Mouse (Mus musculus) intestine, postnatal 0 days (tissue): ENCODE results near the gene Dscam. TPM values are rescaled to one million over a fixed set of nuclear protein-coding genes. Genes with fewer than 3 reads are reported as not detected.

Experiments used
- ATAC-seq: fragments of 200-750 bp; cut with Nextera tagmentation; 2 replicates; pipeline ENCODE4 v1.8.0; 2017; ENCODE audit warnings: mild to moderate bottlenecking, moderate TSS enrichment, moderate library complexity
- H3K27ac ChIP-seq: fragments of 300-500 bp; sonication (generic); 2 replicates; pipeline ENCODE4 v1.5.1; 2014; ENCODE audit warnings: mild to moderate bottlenecking, low read depth, low read length, moderate library complexity
- H3K27me3 ChIP-seq: fragments of 300-500 bp; sonication (generic); replicated peaks from 2 replicates; pipeline ENCODE4 v1.6.1; 2014; ENCODE audit warnings: low read length, mixed read lengths; ENCODE audit not compliant: control insufficient read depth, insufficient read depth
- H3K36me3 ChIP-seq: fragments of 300-500 bp; sonication (generic); 2 replicates; pipeline ENCODE4 v1.6.1; 2014; ENCODE audit warnings: mild to moderate bottlenecking, moderate library complexity; ENCODE audit not compliant: control insufficient read depth, insufficient read depth
- H3K4me1 ChIP-seq: fragments of 300-500 bp; sonication (generic); replicated peaks from 2 replicates; pipeline ENCODE4 v1.6.1; 2014; ENCODE audit warnings: antibody characterized with exemption, low read length, mixed read lengths; ENCODE audit not compliant: control insufficient read depth, insufficient read depth
- H3K4me2 ChIP-seq: fragments of 300-500 bp; sonication (generic); replicated peaks from 2 replicates; pipeline ENCODE4 v1.6.1; 2014; ENCODE audit warnings: low read depth, mild to moderate bottlenecking, moderate library complexity
- H3K4me3 ChIP-seq: fragments of 300-500 bp; sonication (generic); 2 replicates; pipeline ENCODE4 v1.5.1; 2014; ENCODE audit warnings: low read depth, low read length
- H3K9ac ChIP-seq: fragments of 300-500 bp; sonication (generic); 2 replicates; pipeline ENCODE4 v1.6.1; 2014; ENCODE audit warnings: mild to moderate bottlenecking, low read depth, low read length
- H3K9me3 ChIP-seq: fragments of 300-500 bp; sonication (generic); 2 replicates; pipeline ENCODE4 v1.6.1; 2016; ENCODE audit warnings: mixed run types; ENCODE audit not compliant: control insufficient read depth
- CTCF ChIP-seq: sonication (generic); IDR thresholded peaks from 2 replicates; pipeline ENCODE4 v1.5.1; 2016; ENCODE audit warnings: low read depth, mild to moderate bottlenecking, control low read depth, antibody characterized with exemption, moderate library complexity
- WGBS: fragments of 180-500 bp; shearing (Covaris S2); extraction: QIAGEN DNeasy Blood & Tissue Kit; methylation state at CpG from one replicate; pipeline ENCODE4 v1.1.7; 2014; 5-methylcytosine and 5-hydroxymethylcytosine counted together
- polyA plus RNA-seq: library from polyadenylated mRNA; unstranded; fragments of >200 nt; fragmentation: Nextera tagmentation; extraction: Ambion mirVana; gene quantifications from 2 replicates; pipeline ENCODE4 v1.2.1, GENCODE M21; 2015

The Dscam gene
- polyA plus RNA-seq, 1 experiment from 2014 or later: 0.25 TPM

DNA sequence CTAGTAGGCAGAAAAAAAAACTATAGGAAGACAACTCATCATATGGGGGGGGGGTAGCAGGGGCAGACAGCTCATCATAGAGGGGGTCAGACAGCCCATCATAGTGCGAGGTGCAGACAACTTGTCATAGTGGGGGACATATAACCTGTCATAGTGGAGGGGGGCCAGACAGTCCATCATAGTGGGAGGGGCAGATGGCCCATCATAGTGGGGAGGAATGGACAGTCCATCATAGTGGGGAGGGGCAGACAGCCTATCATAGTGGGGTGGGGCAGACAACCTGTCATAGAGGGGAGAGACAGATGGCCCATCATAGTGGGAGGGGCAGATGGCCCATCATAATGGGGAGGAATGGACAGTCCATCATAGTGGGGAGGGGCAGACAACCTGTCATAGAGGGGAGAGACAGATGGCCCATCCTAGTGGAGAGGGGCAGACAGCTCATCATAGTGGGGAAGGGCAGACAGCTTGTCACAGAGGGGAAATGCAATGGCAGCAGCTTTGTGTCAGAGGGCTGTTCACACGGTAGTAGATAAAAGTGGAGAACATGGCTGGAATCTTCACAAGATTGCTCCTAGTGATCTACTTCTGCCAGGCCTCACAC, 447.4 kb downstream of the Dscam start:
- Histone ChIP-seq H3K27me3 (no peaks in the 10 kb centered on the region), H3K27ac (no peak overlapping the region), H3K4me3 (no peak overlapping the region), H3K9me3 (no peaks in the 10 kb centered on the region), H3K36me3 (no peaks in the 10 kb centered on the region), H3K9ac (no peak overlapping the region), H3K4me2 (no peak overlapping the region), H3K4me1 (no peaks in the 10 kb centered on the region)
- WGBS: 83% methylated on average over 2 of the region's 2 CpGs
- TF ChIP-seq CTCF: no peak
- ATAC-seq: no peak; the same call in 1 of the 2 replicates

DNA sequence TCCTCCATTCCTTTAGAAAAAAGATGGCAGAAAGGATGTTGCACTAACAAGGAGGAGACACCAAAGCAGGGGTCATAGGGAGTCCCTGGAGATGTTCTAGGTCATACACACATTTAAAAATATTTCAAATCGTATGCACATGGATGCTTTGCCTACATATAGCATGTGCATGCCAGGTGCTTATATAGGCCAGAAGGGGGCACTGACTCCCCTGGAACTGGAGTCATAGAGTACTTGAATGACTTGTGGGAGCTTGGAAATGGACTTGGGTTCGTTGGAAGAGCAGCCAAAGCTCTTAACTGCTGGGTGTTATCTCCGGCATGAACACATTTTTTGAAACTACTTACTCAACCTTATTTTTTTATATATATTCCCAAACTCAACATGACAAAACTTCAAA, 448.4 kb downstream of the Dscam start:
- H3K27me3 ChIP-seq: no peaks in the 10 kb centered on the region
- no peak overlapping the region for H3K4me3 ChIP-seq
- no peak overlapping the region for H3K4me2 ChIP-seq
- no peak overlapping the region for H3K27ac ChIP-seq
- H3K9ac ChIP-seq: no peak overlapping the region
- TF ChIP-seq CTCF: peak; percentile 52
- no peaks in the 10 kb centered on the region for H3K36me3 ChIP-seq
- ATAC-seq: no peak
- 70% methylated on average over 3 of the region's 3 CpGs for WGBS
- H3K9me3 ChIP-seq: no peaks in the 10 kb centered on the region
- no peaks in the 10 kb centered on the region for H3K4me1 ChIP-seq

DNA sequence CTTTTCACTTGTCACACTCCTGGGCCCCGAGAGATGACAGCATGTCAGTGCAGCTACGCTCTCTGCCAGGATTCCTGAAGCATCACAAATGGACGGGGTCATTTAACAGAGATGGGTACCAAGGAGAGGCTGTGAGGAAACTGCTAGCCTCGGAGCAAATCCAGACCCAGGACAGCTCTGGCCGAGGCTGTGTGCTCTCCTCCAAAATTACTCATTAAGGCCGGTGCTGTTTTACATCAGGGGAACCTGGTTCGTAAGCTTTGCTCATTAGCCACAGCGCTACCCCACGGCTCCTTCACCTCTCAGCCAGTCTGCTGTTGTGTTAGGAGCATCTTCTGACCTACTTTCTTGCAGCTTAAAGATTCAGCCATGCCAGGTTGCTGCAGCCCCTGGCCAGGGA, 449.3 kb downstream of the Dscam start:
- no peak overlapping the region for H3K27ac ChIP-seq
- H3K4me3 ChIP-seq: no peak overlapping the region
- H3K4me1 ChIP-seq: no peaks in the 10 kb centered on the region
- no peak overlapping the region for H3K4me2 ChIP-seq
- TF ChIP-seq CTCF: no peak
- H3K9me3 ChIP-seq: no peaks in the 10 kb centered on the region
- 74% methylated on average over 9 of the region's 9 CpGs for WGBS
- no peaks in the 10 kb centered on the region for H3K36me3 ChIP-seq
- no peak overlapping the region for H3K9ac ChIP-seq
- no peak for ATAC-seq
- no peaks in the 10 kb centered on the region for H3K27me3 ChIP-seq

DNA sequence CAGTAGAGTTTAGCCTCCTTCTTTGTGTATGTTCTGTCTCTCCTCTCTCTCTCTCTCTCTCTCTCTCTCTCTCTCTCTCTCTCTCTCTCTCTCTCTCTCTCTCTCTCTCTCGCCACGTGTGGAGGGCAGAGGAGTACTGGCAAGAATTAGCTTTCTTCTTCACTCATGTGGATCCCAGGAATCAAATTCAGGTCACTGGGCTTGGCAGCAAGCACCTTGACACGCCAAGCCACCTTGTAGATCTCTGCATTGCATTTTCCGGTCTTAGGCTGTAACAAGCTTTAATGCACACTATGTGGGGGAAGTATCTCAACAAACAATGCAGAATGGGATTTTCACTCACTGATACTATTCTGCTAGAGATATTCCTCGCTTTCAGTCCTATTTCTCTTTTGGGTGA, 449.9 kb downstream of the Dscam start:
- Histone ChIP-seq H3K27me3 (no peaks in the 10 kb centered on the region), H3K9me3 (no peaks in the 10 kb centered on the region), H3K36me3 (no peaks in the 10 kb centered on the region), H3K4me2 (no peak overlapping the region), H3K9ac (no peak overlapping the region), H3K4me3 (no peak overlapping the region), H3K27ac (no peak overlapping the region), H3K4me1 (no peaks in the 10 kb centered on the region)
- 67% methylated on average over 5 of the region's 5 CpGs for WGBS
- TF ChIP-seq CTCF: no peak
- no peak for ATAC-seq

DNA sequence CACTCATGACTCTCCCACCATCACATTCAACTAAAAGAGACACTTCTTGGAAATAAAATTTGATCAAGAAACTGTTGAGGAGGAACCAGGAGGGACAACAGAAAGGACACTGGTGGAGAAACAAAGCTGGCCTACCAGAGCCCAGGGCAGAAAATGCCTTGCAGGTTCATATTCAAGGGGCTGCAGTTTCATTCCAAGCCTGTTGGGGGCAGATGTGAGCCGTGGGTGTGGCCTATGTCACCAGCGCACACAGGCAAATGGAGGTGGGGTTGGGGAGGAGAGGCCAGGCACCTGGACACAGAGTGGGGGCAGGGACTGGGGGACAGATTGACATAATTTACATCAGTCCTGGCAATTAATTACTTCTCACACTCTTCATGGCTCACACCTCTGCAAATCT, 452.3 kb downstream of the Dscam start:
- H3K27me3 ChIP-seq: no peaks in the 10 kb centered on the region
- no peak overlapping the region for H3K9ac ChIP-seq
- peak; percentile 61 for TF ChIP-seq CTCF
- H3K27ac ChIP-seq: no peak overlapping the region
- no peaks in the 10 kb centered on the region for H3K9me3 ChIP-seq
- no peak overlapping the region for H3K4me2 ChIP-seq
- H3K4me1 ChIP-seq: no peaks in the 10 kb centered on the region
- ATAC-seq: no peak
- no peaks in the 10 kb centered on the region for H3K36me3 ChIP-seq
- no peak overlapping the region for H3K4me3 ChIP-seq
- WGBS: 8% methylated on average over 2 of the region's 2 CpGs

DNA sequence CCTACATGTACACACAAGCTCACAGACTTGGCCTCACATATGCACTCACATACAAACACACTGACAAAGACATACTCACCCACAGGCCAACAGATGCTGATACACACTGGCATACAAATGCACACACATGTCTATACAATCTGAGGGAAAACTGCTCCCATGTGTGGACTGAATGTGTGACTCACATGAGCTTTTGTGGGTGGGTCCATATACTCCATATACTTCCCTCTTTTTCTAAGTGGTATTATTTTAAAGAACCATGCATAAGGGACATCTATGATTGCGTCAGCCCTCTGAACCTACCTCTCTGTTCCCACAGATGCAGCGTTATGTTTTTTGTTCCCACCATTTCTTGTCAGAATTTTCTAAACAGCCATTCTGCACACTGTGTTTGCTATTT, 453.9 kb downstream of the Dscam start:
- ATAC-seq: no peak
- Histone ChIP-seq H3K36me3 (no peaks in the 10 kb centered on the region), H3K4me2 (no peak overlapping the region), H3K4me1 (no peaks in the 10 kb centered on the region), H3K27ac (no peak overlapping the region), H3K9ac (no peak overlapping the region), H3K27me3 (no peaks in the 10 kb centered on the region), H3K4me3 (no peak overlapping the region), H3K9me3 (no peaks in the 10 kb centered on the region)
- WGBS: 88% methylated on average over 2 of the region's 2 CpGs
- no peak for TF ChIP-seq CTCF

DNA sequence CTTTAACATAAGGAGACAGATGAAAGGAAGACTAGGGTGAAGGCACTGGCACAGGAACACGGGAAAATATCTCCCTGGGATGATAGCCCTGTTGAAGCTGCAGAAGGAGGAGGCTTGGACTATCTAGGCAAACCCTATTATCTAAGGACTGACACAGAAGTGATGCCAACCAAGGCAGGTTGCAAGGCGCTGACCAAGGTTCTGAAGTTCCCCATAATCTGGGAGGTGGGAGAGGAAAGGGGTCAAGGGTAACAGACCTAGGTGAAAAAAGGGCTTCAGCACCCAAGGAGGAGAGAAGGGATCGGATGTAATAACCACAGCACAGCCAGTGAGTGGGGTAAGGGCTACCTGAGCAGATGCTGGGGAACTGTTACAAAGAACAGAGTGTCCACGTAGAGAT, 458.6 kb downstream of the Dscam start:
- H3K9ac ChIP-seq: no peak overlapping the region
- H3K4me2 ChIP-seq: no peak overlapping the region
- H3K36me3 ChIP-seq: no peaks in the 10 kb centered on the region
- 44% methylated on average over 4 of the region's 4 CpGs for WGBS
- no peaks in the 10 kb centered on the region for H3K9me3 ChIP-seq
- no peak overlapping the region for H3K27ac ChIP-seq
- no peak for TF ChIP-seq CTCF
- H3K27me3 ChIP-seq: no peaks in the 10 kb centered on the region
- no peak overlapping the region for H3K4me3 ChIP-seq
- no peaks in the 10 kb centered on the region for H3K4me1 ChIP-seq
- ATAC-seq: no peak
